Comparison of ENCODE assay signal across 13 mouse cellular contexts in the genomic region with DNA sequence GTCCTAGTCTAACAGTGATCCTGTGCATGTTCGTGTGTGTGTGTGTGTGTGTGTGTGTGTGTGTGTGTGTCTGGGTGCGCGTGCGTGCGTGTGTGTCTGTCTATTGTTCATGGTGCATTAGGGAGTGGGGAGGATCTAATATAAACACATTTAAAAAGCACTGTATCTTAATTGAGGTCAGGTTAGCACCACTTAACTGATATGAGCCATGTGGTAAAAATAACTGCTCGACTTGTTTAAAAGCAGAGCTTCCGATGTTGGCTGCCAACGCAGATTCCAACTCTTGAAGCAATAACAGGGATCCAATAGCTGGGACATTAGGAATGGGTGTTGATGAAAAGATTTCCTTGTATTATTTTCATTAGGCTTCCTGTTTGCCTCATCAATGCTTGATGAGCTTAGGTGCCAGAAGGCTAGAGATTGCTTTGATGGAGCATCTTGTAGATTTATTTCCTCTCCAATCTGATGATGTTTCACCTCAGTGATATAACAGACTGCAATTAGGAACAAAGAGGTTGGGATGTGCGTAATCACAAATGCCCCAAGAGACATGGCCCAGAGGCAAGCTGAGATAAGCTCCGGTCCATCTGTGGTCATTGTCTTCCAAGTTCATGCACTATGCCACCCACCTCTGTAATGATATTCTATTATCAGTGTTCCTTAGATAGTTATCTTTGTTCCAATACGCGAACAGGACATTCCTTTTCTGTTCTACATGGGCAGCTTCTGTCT.
DNase-seq lines count a peak whose midpoint lies in the region; ATAC-seq lines count a peak whose summit lies in the region.
"Had no signal": no experiment of that assay in that cellular context is flagged by ENCODE, and none has a peak within 500 bp of the region (broad histone marks: within the 10 kb centered on the region; RNA-seq: fewer than 3 reads in every experiment).

No protein-coding gene starts in this region.

- H3K4me2 ChIP-seq in forebrain, embryonic 11.5 days (ENCODE audit: low read depth, low read length, severe bottlenecking) = no peak overlapping the region

- DNase-seq in adrenal gland, adult 2 months = peak; percentile 5
- DNase-seq in adrenal gland, postnatal 10 days = no peak
- peak; percentile 54 for DNase-seq in MN1 (ENCODE audit: low spot score)
- peak; percentile 23 to 39 for DNase-seq in heart, postnatal 10 days
- peak; percentile 1 to 18 for DNase-seq in kidney, postnatal 4 days
- DNase-seq in retina, postnatal 1 day = no peak
- DNase-seq in neural tube, embryonic 10.5 days (ENCODE audit: extremely low spot score, low spot score) = no peak
- no peak for DNase-seq in forebrain, embryonic 11.5 days (ENCODE audit: low spot score)
- DNase-seq: adrenal gland, postnatal 14 days; gastrocnemius, postnatal 36 days; thymus, adult 18-20 months had no signal

- no peaks in the 10 kb centered on the region for H3K27me3 ChIP-seq in forebrain, embryonic 11.5 days (ENCODE audit: control insufficient read depth, insufficient read depth, low read length)

- no peak for ATAC-seq in forebrain, embryonic 11.5 days (replicated peaks; ENCODE audit: low FRiP score)
- ATAC-seq: inflammation-experienced regulatory T-cells, adult 6 months had no signal

- H3K4me1 ChIP-seq in forebrain, embryonic 11.5 days (replicated peaks; ENCODE audit: control insufficient read depth, insufficient read depth, low read length) = no peaks in the 10 kb centered on the region

- no peak overlapping the region for H3K27ac ChIP-seq in forebrain, embryonic 11.5 days (ENCODE audit: low read depth, low read length)

- 86% methylated on average over 12 of the region's 12 CpGs for WGBS in forebrain, embryonic 11.5 days

- no peak overlapping the region for H3K9ac ChIP-seq in forebrain, embryonic 11.5 days (ENCODE audit: low read length)

- H3K36me3 ChIP-seq in forebrain, embryonic 11.5 days (ENCODE audit: control insufficient read depth, insufficient read depth, low read length) = no peaks in the 10 kb centered on the region

- no peaks in the 10 kb centered on the region for H3K9me3 ChIP-seq in forebrain, embryonic 11.5 days (ENCODE audit: control insufficient read depth, low read length)

- intact Hi-C loops in heart, postnatal 10 days (cut with DNase I) = loop anchor here (5.0 kb wide), 2 partner anchors 94 to 316 kb away; a partner anchor contains a TSS

- no peak overlapping the region for H3K4me3 ChIP-seq in forebrain, embryonic 11.5 days (ENCODE audit: low read depth, low read length)
- H3K4me3 ChIP-seq: myocyte had no signal

Comparison
In these comparisons a context has a peak if more than half of its experiments do, and no peak if none do; other contexts are left out.
1. DNase-seq: peak in adrenal gland, adult 2 months (single experiment), MN1 (single experiment), heart, postnatal 10 days (2 of 2) and kidney, postnatal 4 days (2 of 2); none in adrenal gland, postnatal 10 days (single experiment), retina, postnatal 1 day (single experiment), neural tube, embryonic 10.5 days (single experiment) and forebrain, embryonic 11.5 days (single experiment).